Mouse (Mus musculus) gastrocnemius, postnatal 14 days (tissue): ENCODE measurements at regions not wholly inside any gene's neighbourhood (a gene's known extent, or its start where the extent isn't known, plus 50 kb on each side); places are given as distances from the start of the nearest gene placed in this dataset.

ENCODE experiments used
- DNase-seq: peaks from one replicate; pipeline ENCODE4 v3.0.0; 2021; ENCODE audit warnings: mixed read lengths
- intact Hi-C: fragments of 180-260 bp; cut with DNase I; formaldehyde crosslinking; loops from one replicate; pipeline ENCODE4 v1.15.1; 2025; ENCODE audit warnings: low total_unique reads

GRCm38 (mm10) chr1:33058010-33058409, 510.9 kb upstream of the Gm5415 start:
- DNase-seq = no peak
- intact Hi-C loops = no loop called here

GRCm38 (mm10) chr1:33044388-33044787, 497.3 kb upstream of the Gm5415 start:
- no peak for DNase-seq
- intact Hi-C loops = no loop called here

- no peak for DNase-seq
- intact Hi-C loops = no loop called here
Measured at GRCm38 (mm10) chr1:33042424-33042823, 495.3 kb upstream of the Gm5415 start.

- intact Hi-C loops = no loop called here
- DNase-seq = no peak
Measured at GRCm38 (mm10) chr1:33040740-33041139, 493.6 kb upstream of the Gm5415 start.

GRCm38 (mm10) chr1:33031991-33032390, 484.9 kb upstream of the Gm5415 start:
- DNase-seq = no peak
- intact Hi-C loops = no loop called here

GRCm38 (mm10) chr1:33026683-33027415, 479.8 kb upstream of the Gm5415 start:
- intact Hi-C loops = no loop called here
- no peak for DNase-seq

- DNase-seq = no peak
- intact Hi-C loops = no loop called here
Measured at GRCm38 (mm10) chr1:33025379-33025778, 478.3 kb upstream of the Gm5415 start.

- intact Hi-C loops = no loop called here
- DNase-seq = no peak
Measured at GRCm38 (mm10) chr1:33022852-33023251, 475.8 kb upstream of the Gm5415 start.

GRCm38 (mm10) chr1:33003992-33004391, 456.9 kb upstream of the Gm5415 start:
- DNase-seq = no peak
- intact Hi-C loops = no loop called here

- DNase-seq = no peak
- intact Hi-C loops = no loop called here
Measured at GRCm38 (mm10) chr1:32964957-32965356, 417.9 kb upstream of the Gm5415 start.

GRCm38 (mm10) chr1:32959316-32959715, 412.2 kb upstream of the Gm5415 start:
- DNase-seq = no peak
- intact Hi-C loops = no loop called here

- intact Hi-C loops = no loop called here
- DNase-seq = no peak
Measured at GRCm38 (mm10) chr1:32946254-32946653, 399.2 kb upstream of the Gm5415 start.

GRCm38 (mm10) chr1:32930381-32930780, 383.3 kb upstream of the Gm5415 start:
- intact Hi-C loops = no loop called here

GRCm38 (mm10) chr1:32902437-32902836, 355.3 kb upstream of the Gm5415 start:
- DNase-seq = no peak
- intact Hi-C loops = no loop called here

More at GRCm38 (mm10) chr1:32930381-32930780, 383.3 kb upstream of the Gm5415 start:
- no peak for DNase-seq

GRCm38 (mm10) chr1:32887728-32888127, 340.6 kb upstream of the Gm5415 start:
- intact Hi-C loops = no loop called here
- DNase-seq = no peak

- DNase-seq = no peak
- intact Hi-C loops = no loop called here
Measured at GRCm38 (mm10) chr1:32872920-32873319, 325.8 kb upstream of the Gm5415 start.

- intact Hi-C loops = no loop called here
- no peak for DNase-seq
Measured at GRCm38 (mm10) chr1:32866111-32866510, 319.0 kb upstream of the Gm5415 start.

GRCm38 (mm10) chr1:32858040-32858439, 310.9 kb upstream of the Gm5415 start:
- DNase-seq = no peak
- intact Hi-C loops = no loop called here
